Mouse (Mus musculus) limb, embryonic 14.5 days (tissue): ENCODE results near the gene Slc36a2. TPM values are rescaled to one million over a fixed set of nuclear protein-coding genes. Genes with fewer than 3 reads are reported as not detected.

Experiments
- ATAC-seq: fragments of 200-750 bp; cut with Nextera tagmentation; 2 replicates; pipeline ENCODE4 v1.8.0; 2017; ENCODE audit warnings: low read depth, moderate number of reproducible peaks, moderate TSS enrichment; ENCODE audit not compliant: low FRiP score
- DNase-seq: peaks from one replicate; pipeline ENCODE4 v3.0.0-alpha.2; 2015; ENCODE audit warnings: low spot score
- H3K27ac ChIP-seq: fragments of 300-500 bp; sonication (generic); replicated peaks from 2 replicates; pipeline ENCODE4 v1.5.1; 2014; ENCODE audit warnings: low read depth, mild to moderate bottlenecking, low read length, moderate library complexity, mixed read lengths
- H3K27me3 ChIP-seq: fragments of 300-500 bp; sonication (generic); 2 replicates; pipeline ENCODE4 v1.6.1; 2014; ENCODE audit warnings: low read length, mixed read lengths; ENCODE audit not compliant: control insufficient read depth, insufficient read depth
- H3K36me3 ChIP-seq: fragments of 300-500 bp; sonication (generic); 2 replicates; pipeline ENCODE4 v1.6.1; 2014; ENCODE audit warnings: mild to moderate bottlenecking, low read length, moderate library complexity, mixed read lengths; ENCODE audit not compliant: control insufficient read depth, insufficient read depth
- H3K4me1 ChIP-seq: fragments of 300-500 bp; sonication (generic); 2 replicates; pipeline ENCODE4 v1.6.1; 2014; ENCODE audit warnings: antibody characterized with exemption, low read length, mixed read lengths; ENCODE audit not compliant: control insufficient read depth, insufficient read depth
- H3K4me2 ChIP-seq: fragments of 300-500 bp; sonication (generic); replicated peaks from 2 replicates; pipeline ENCODE4 v1.6.1; 2014; ENCODE audit warnings: low read depth, mild to moderate bottlenecking, low read length, moderate library complexity; ENCODE audit not compliant: severe bottlenecking
- H3K4me3 ChIP-seq: fragments of 300-500 bp; sonication (generic); replicated peaks from 2 replicates; pipeline ENCODE4 v1.5.1; 2014; ENCODE audit warnings: low read length
- H3K9ac ChIP-seq: fragments of 300-500 bp; sonication (generic); 2 replicates; pipeline ENCODE4 v1.6.1; 2014; ENCODE audit warnings: mild to moderate bottlenecking, low read depth, low read length, moderate library complexity; ENCODE audit not compliant: severe bottlenecking
- H3K9me3 ChIP-seq: fragments of 300-500 bp; sonication (generic); 2 replicates; pipeline ENCODE4 v1.6.1; 2016; ENCODE audit warnings: low read length; ENCODE audit not compliant: control insufficient read depth
- POLR2A ChIP-seq: fragments of 200-500 bp; IDR thresholded peaks from 2 replicates; pipeline ENCODE4 v1.8.0; 2012; ENCODE audit warnings: inconsistent platforms, mild to moderate bottlenecking, moderate library complexity, borderline replicate concordance; ENCODE audit not compliant: insufficient read depth, insufficient read length; ENCODE audit errors: extremely low read depth
- WGBS: fragments of 180-500 bp; shearing (Covaris S2); extraction: QIAGEN DNeasy Blood & Tissue Kit; methylation state at CpG from one replicate; pipeline ENCODE4 v1.1.7; 2014; 5-methylcytosine and 5-hydroxymethylcytosine counted together
- polyA plus RNA-seq, 2 experiments: library from polyadenylated mRNA; depleted of rRNA in 1 of 2; stranded (reverse) in 1 of 2; unstranded in 1 of 2; fragments of >200 nt; fragmentation: Nextera tagmentation in 1 of 2; extraction: Ambion mirVana in 1 of 2; gene quantifications; 2 replicates each; pipeline versions ENCODE4 v1.2.1 to v1.2.3; 2012 to 2014

Gene Slc36a2
- polyA plus RNA-seq (2012; rRNA removed) (1.7 and 2.3 TPM in 2 replicates), polyA plus RNA-seq (2014; fragmentation: Nextera tagmentation; extraction: Ambion mirVana) (1.4 and 2.2 TPM in 2 replicates)

GRCm38 (mm10) chr11:55184733-55185291 lies at the start of gene Slc36a2:
Gene Slc36a2 (minus strand): TSS chr11:55185077.
- Histone ChIP-seq H3K27ac (no peak within 1 kb of the TSS), H3K36me3 (no peaks in the 10 kb centered on the region), H3K9ac (no peak within 1 kb of the TSS), H3K4me2 (no peak within 1 kb of the TSS), H3K9me3 (no peaks in the 10 kb centered on the region), H3K4me3 (no peak within 1 kb of the TSS), H3K27me3 (no peaks in the 10 kb centered on the region), H3K4me1 (0 out of 2 replicates have a peak, but pooled peaks cover 3% of the 10 kb centered on the region)
- no peak for TF ChIP-seq POLR2A
- 26% methylated on average over 10 of the region's 10 CpGs for WGBS
- ATAC-seq (no peak), DNase-seq (no peak)

- WGBS, result 86% methylated on average over 7 of the region's 7 CpGs
- no peaks in the 10 kb centered on the region for H3K9me3 ChIP-seq
- H3K27me3 ChIP-seq, result no peaks in the 10 kb centered on the region
- H3K4me2 ChIP-seq, result no peak overlapping the region
- no peak for TF ChIP-seq POLR2A
- H3K4me1 ChIP-seq, result no peaks in the 10 kb centered on the region
- no peak overlapping the region for H3K27ac ChIP-seq
- H3K36me3 ChIP-seq, result peaks cover 15% of the 10 kb centered on the region
- H3K9ac ChIP-seq, result no peak overlapping the region
- ATAC-seq (no peak), DNase-seq (no peak)
- no peak overlapping the region for H3K4me3 ChIP-seq
Measured at GRCm38 (mm10) chr11:55234288-55234687, 49.4 kb upstream of the Slc36a2 start.

GRCm38 (mm10) chr11:55231034-55231433 lies 46.2 kb upstream of the Slc36a2 start:
- no peak for TF ChIP-seq POLR2A
- H3K27ac ChIP-seq, result no peak overlapping the region
- ATAC-seq (no peak), DNase-seq (no peak)
- H3K36me3 ChIP-seq, result peaks cover 23% of the 10 kb centered on the region
- H3K4me1 ChIP-seq, result no peaks in the 10 kb centered on the region
- H3K9me3 ChIP-seq, result no peaks in the 10 kb centered on the region
- H3K9ac ChIP-seq, result no peak overlapping the region
- H3K4me2 ChIP-seq, result no peak overlapping the region
- no peaks in the 10 kb centered on the region for H3K27me3 ChIP-seq
- H3K4me3 ChIP-seq, result no peak overlapping the region
- 85% methylated on average over 6 of the region's 6 CpGs for WGBS

GRCm38 (mm10) chr11:55221306-55221705 lies 36.4 kb upstream of the Slc36a2 start:
- H3K9ac ChIP-seq, result no peak overlapping the region
- WGBS, result 89% methylated on average over 7 of the region's 7 CpGs
- no peaks in the 10 kb centered on the region for H3K9me3 ChIP-seq
- H3K4me3 ChIP-seq, result no peak overlapping the region
- H3K4me1 ChIP-seq, result no peaks in the 10 kb centered on the region
- H3K27me3 ChIP-seq, result no peaks in the 10 kb centered on the region
- no peak overlapping the region for H3K27ac ChIP-seq
- H3K36me3 ChIP-seq, result peaks cover 41% of the 10 kb centered on the region
- H3K4me2 ChIP-seq, result no peak overlapping the region
- TF ChIP-seq POLR2A, result no peak
- DNase-seq (no peak), ATAC-seq (no peak)

- whole genome bisulfite sequencing, result 88% methylated on average over 3 of the region's 3 CpGs
- Histone ChIP-seq H3K36me3 (peaks cover 24% of the 10 kb centered on the region), H3K27ac (no peak overlapping the region), H3K4me3 (no peak overlapping the region), H3K4me2 (no peak overlapping the region), H3K9me3 (no peaks in the 10 kb centered on the region), H3K9ac (no peak overlapping the region), H3K27me3 (no peaks in the 10 kb centered on the region), H3K4me1 (no peaks in the 10 kb centered on the region)
- ATAC-seq, result no peak
- no peak for DNase-seq
- TF ChIP-seq POLR2A, result no peak
Measured at GRCm38 (mm10) chr11:55218473-55218872, 33.6 kb upstream of the Slc36a2 start.
